In the genomic region with DNA sequence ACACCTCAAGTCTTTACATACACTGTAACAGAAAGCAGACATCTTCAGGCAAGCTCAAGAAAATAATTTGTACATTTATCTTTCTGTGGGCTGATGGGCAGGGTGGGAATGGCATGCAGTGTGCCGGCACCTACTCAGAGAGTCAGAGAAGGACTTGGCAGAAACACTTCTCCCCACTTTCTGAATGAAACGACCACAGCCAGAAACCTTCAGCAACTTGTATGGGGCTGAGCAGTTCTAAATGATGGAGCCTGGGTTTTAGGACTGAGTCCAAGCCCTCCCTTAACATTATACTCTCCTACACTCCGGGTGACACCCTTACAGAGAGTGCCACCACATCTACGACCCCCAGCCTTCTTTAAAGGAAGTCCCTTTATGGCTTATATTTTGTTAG, we compare ENCODE assay signal across 9 mouse cellular contexts. TPM values are rescaled to one million over a fixed set of nuclear protein-coding genes. Genes with fewer than 3 reads are reported as not detected.
A peak's percentile ranks its signal among the peaks of the same experiment; 100 is the strongest.
DNase-seq lines count a peak whose midpoint lies in the region; ATAC-seq lines count a peak whose summit lies in the region.
"Had no signal": no experiment of that assay in that cellular context is flagged by ENCODE, and none has a peak within 500 bp of the region (broad histone marks: within the 10 kb centered on the region; RNA-seq: fewer than 3 reads in every experiment).

No protein-coding gene starts in this region.

- H3K27ac ChIP-seq in heart, embryonic 12.5 days (ENCODE audit: poor library complexity, severe bottlenecking): peak overlapping the region; percentile 41; the same call in 1 of the 2 replicates
- 0 out of 2 replicates have a peak overlapping the region, but pooled peaks have one; percentile 12 for H3K27ac ChIP-seq in limb, embryonic 10.5 days
- peak overlapping the region; percentile 64; the same call in 1 of the 2 replicates for H3K27ac ChIP-seq in stomach, embryonic 16.5 days (ENCODE audit: low read length)

- no peak overlapping the region for H3K4me3 ChIP-seq in heart, embryonic 12.5 days
- peak overlapping the region; percentile 59 for H3K4me3 ChIP-seq in megakaryocyte, embryonic 14.5 days (replicated peaks)
- H3K4me3 ChIP-seq in limb, embryonic 10.5 days: no peak overlapping the region
- H3K4me3 ChIP-seq in stomach, embryonic 16.5 days (replicated peaks; ENCODE audit: low read length): peak overlapping the region; percentile 26

- ATAC-seq in heart, embryonic 12.5 days (ENCODE audit: insufficient number of reproducible peaks, low FRiP score): no peak
- no peak for ATAC-seq in megakaryocyte, adult 5-6 weeks (ENCODE audit: poor library complexity, severe bottlenecking)
- no peak for ATAC-seq in stomach, embryonic 16.5 days (ENCODE audit: insufficient read depth, low FRiP score)

- H3K9ac ChIP-seq in heart, embryonic 12.5 days: no peak overlapping the region
- H3K9ac ChIP-seq in stomach, embryonic 16.5 days (ENCODE audit: low read length): peak overlapping the region; percentile 49

- intact Hi-C loops in heart, postnatal 10 days (cut with DNase I): no loop called here
- intact Hi-C loops in left cerebral cortex, postnatal 10 days (cut with DNase I): no loop called here

- 44% methylated on average over 4 of the region's 4 CpGs for WGBS in heart, embryonic 12.5 days
- 62% methylated on average over 4 of the region's 4 CpGs for WGBS in limb, embryonic 10.5 days
- 26% methylated on average over 4 of the region's 4 CpGs for WGBS in stomach, embryonic 16.5 days

- DNase-seq in heart, postnatal 10 days: no peak
- DNase-seq in limb, embryonic 10.5 days (ENCODE audit: low spot score): no peak
- DNase-seq in T-cell, adult 2 months (ENCODE audit: low spot score): no peak
- DNase-seq in left cerebral cortex, postnatal 10 days (ENCODE audit: extremely low spot score in 1 of 2, low spot score in 2 of 2): no peak

- H3K4me2 ChIP-seq in heart, embryonic 12.5 days: peak overlapping the region; percentile 29; the same call in 1 of the 2 replicates
- peak overlapping the region; percentile 36 for H3K4me2 ChIP-seq in stomach, embryonic 16.5 days (ENCODE audit: low read depth, low read length)

- no peaks in the 10 kb centered on the region for H3K27me3 ChIP-seq in heart, embryonic 12.5 days (replicated peaks)
- no peaks in the 10 kb centered on the region for H3K27me3 ChIP-seq in megakaryocyte, embryonic 14.5 days (replicated peaks)
- no peaks in the 10 kb centered on the region for H3K27me3 ChIP-seq in limb, embryonic 10.5 days (ENCODE audit: low read depth, poor library complexity, severe bottlenecking)
- no peaks in the 10 kb centered on the region for H3K27me3 ChIP-seq in stomach, embryonic 16.5 days (ENCODE audit: control insufficient read depth, insufficient read depth, low read length)

- H3K9me3 ChIP-seq in heart, embryonic 12.5 days (replicated peaks): no peaks in the 10 kb centered on the region
- H3K9me3 ChIP-seq in megakaryocyte, embryonic 14.5 days: no peaks in the 10 kb centered on the region
- no peaks in the 10 kb centered on the region for H3K9me3 ChIP-seq in limb, embryonic 10.5 days (replicated peaks)
- H3K9me3 ChIP-seq in stomach, embryonic 16.5 days (replicated peaks; ENCODE audit: control insufficient read depth, low read length): no peaks in the 10 kb centered on the region

- no peaks in the 10 kb centered on the region for H3K36me3 ChIP-seq in heart, embryonic 12.5 days
- peaks cover 4% of the 10 kb centered on the region for H3K36me3 ChIP-seq in megakaryocyte, embryonic 14.5 days (replicated peaks; ENCODE audit: low read length)
- no peaks in the 10 kb centered on the region for H3K36me3 ChIP-seq in limb, embryonic 10.5 days
- no peaks in the 10 kb centered on the region for H3K36me3 ChIP-seq in stomach, embryonic 16.5 days (ENCODE audit: control insufficient read depth, insufficient read depth, low read length)

- H3K4me1 ChIP-seq in heart, embryonic 12.5 days (replicated peaks): peaks cover 40% of the 10 kb centered on the region
- H3K4me1 ChIP-seq in megakaryocyte, embryonic 14.5 days: peaks cover 73% of the 10 kb centered on the region
- peaks cover 16% of the 10 kb centered on the region for H3K4me1 ChIP-seq in limb, embryonic 10.5 days
- H3K4me1 ChIP-seq in stomach, embryonic 16.5 days (ENCODE audit: control insufficient read depth, insufficient read depth, low read length): peaks cover 20% of the 10 kb centered on the region

RNA-seq across cellular contexts. Expression of a gene that starts 1.1 kb away (rescaled TPM):
- 1.6 and 1.7 TPM in 2 replicates for polyA plus RNA-seq in heart, embryonic 12.5 days (2016; fragmentation: Nextera tagmentation; extraction: Ambion mirVana)
- 1 to 10 TPM; 1.3 TPM for total RNA-seq in heart, postnatal 10 days (2021)
- 0.89 TPM in 1 of 2 replicates, not detected in the other for polyA plus RNA-seq in megakaryocyte, embryonic 14.5 days (2012; ENCODE audit: insufficient read depth, low replicate concordance)
- 39.0 and 39.1 TPM in 2 replicates for total RNA-seq in megakaryocyte, adult 5-6 weeks (2015)
- total RNA-seq in megakaryocyte, adult 5-6 weeks (2017): 33.8 and 36.4 TPM in 2 replicates
- polyA plus RNA-seq in limb, embryonic 10.5 days (2016; fragmentation: Nextera tagmentation; extraction: Ambion mirVana): 2.4 and 2.7 TPM in 2 replicates
- 4.1 and 4.7 TPM in 2 replicates for polyA plus RNA-seq in stomach, embryonic 16.5 days (2015; fragmentation: Nextera tagmentation; extraction: Ambion mirVana)
- 1 to 10 TPM; 1.0 to 1.1 TPM for total RNA-seq in left cerebral cortex, postnatal 10 days (2021)

RNA-seq across cellular contexts. Expression of a gene that starts 48.4 kb away (rescaled TPM):
- 0.17 and 0.29 TPM in 2 replicates for polyA plus RNA-seq in heart, embryonic 12.5 days (2016; fragmentation: Nextera tagmentation; extraction: Ambion mirVana)
- total RNA-seq in heart, postnatal 10 days (2021): under 1 TPM; 0.27 to 0.45 TPM
- polyA plus RNA-seq in megakaryocyte, embryonic 14.5 days (2012; ENCODE audit: insufficient read depth, low replicate concordance): 0.06 TPM in 1 of 2 replicates, not detected in the other
- total RNA-seq in megakaryocyte, adult 5-6 weeks (2015): 11.3 and 16.1 TPM in 2 replicates
- total RNA-seq in megakaryocyte, adult 5-6 weeks (2017): 11.9 and 12.9 TPM in 2 replicates
- 0.19 and 0.29 TPM in 2 replicates for polyA plus RNA-seq in limb, embryonic 10.5 days (2016; fragmentation: Nextera tagmentation; extraction: Ambion mirVana)
- 0.26 and 0.35 TPM in 2 replicates for polyA plus RNA-seq in stomach, embryonic 16.5 days (2015; fragmentation: Nextera tagmentation; extraction: Ambion mirVana)
- total RNA-seq in left cerebral cortex, postnatal 10 days (2021): not detected
- total RNA-seq: left cerebral cortex, adult 8-10 months had no signal

Comparison
In these comparisons a context has a peak if more than half of its experiments do, and no peak if none do; other contexts are left out.
1. H3K27ac ChIP-seq: peak in every context shown above with its lines; median percentile 64 in stomach, embryonic 16.5 days; 41 in heart, embryonic 12.5 days; 12 in limb, embryonic 10.5 days.
2. H3K4me3 ChIP-seq: peak in megakaryocyte, embryonic 14.5 days (single experiment) and stomach, embryonic 16.5 days (single experiment); none in heart, embryonic 12.5 days (single experiment) and limb, embryonic 10.5 days (single experiment).